Mouse (Mus musculus) hindbrain, embryonic 10.5 days (tissue): ENCODE results near the gene Ankrd65. TPM values are rescaled to one million over a fixed set of nuclear protein-coding genes. Genes with fewer than 3 reads are reported as not detected.

Experiments used
- DNase-seq: peaks from one replicate; pipeline ENCODE4 v3.0.0-alpha.2; 2017; ENCODE audit warnings: low spot score
- H3K27ac ChIP-seq: fragments of 300-500 bp; sonication (generic); 2 replicates; pipeline ENCODE4 v1.5.1; 2016; ENCODE audit warnings: mild to moderate bottlenecking, moderate library complexity
- H3K27me3 ChIP-seq: fragments of 300-500 bp; sonication (generic); 2 replicates; pipeline ENCODE4 v1.6.1; 2016; ENCODE audit warnings: mild to moderate bottlenecking; ENCODE audit not compliant: poor library complexity, insufficient read depth, severe bottlenecking
- H3K36me3 ChIP-seq: fragments of 300-500 bp; sonication (generic); 2 replicates; pipeline ENCODE4 v1.6.1; 2016; ENCODE audit warnings: mild to moderate bottlenecking, moderate library complexity
- H3K4me1 ChIP-seq: fragments of 300-500 bp; sonication (generic); replicated peaks from 2 replicates; pipeline ENCODE4 v1.6.1; 2016; ENCODE audit warnings: mild to moderate bottlenecking
- H3K4me3 ChIP-seq: fragments of 300-500 bp; sonication (generic); 2 replicates; pipeline ENCODE4 v1.5.1; 2016; ENCODE audit warnings: mild to moderate bottlenecking, moderate library complexity
- H3K9me3 ChIP-seq: fragments of 300-500 bp; sonication (generic); 2 replicates; pipeline ENCODE4 v1.6.1; 2016; ENCODE audit warnings: mild to moderate bottlenecking, moderate library complexity
- WGBS: fragments of 180-500 bp; shearing (Covaris S2); methylation state at CpG from one replicate; pipeline ENCODE4 v1.1.7; 2016; 5-methylcytosine and 5-hydroxymethylcytosine counted together
- polyA plus RNA-seq: library from polyadenylated mRNA; unstranded; fragments of >200 nt; fragmentation: Nextera tagmentation; extraction: Ambion mirVana; gene quantifications from 2 replicates; pipeline ENCODE4 v1.2.1, GENCODE M21; 2016

Ankrd65 gene
- polyA plus RNA-seq, 1 experiment from 2014 or later, result 0.18 TPM

DNA sequence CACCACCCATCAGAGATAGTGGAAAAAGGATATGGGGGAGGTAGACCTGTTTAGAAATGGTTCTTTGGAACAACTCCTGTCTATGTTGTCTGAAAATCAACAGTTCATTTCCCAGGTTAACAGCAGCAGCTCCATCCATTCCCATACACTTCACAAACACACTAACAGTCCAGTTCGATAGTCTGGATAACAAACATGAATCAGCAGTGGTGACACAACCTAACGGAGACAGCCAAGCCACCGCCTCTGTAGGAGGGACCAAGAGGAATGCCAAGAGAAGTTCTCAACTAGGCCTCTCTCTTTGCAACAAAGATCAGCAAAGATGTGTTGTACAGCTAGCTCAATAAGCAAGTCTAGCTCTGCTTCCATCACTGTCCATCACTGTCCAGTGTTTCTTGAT, 27.9 kb upstream of the Ankrd65 start:
- WGBS, result 94% methylated on average over 3 of the region's 3 CpGs

GRCm38 (mm10) chr4:155769496-155769879, 20.8 kb upstream of the Ankrd65 start:
- 56% methylated on average over 5 of the region's 5 CpGs for whole genome bisulfite sequencing
- no peak for DNase-seq
- H3K27ac ChIP-seq, result peak overlapping the region; percentile 89

More for the DNA sequence above, 27.9 kb upstream of the Ankrd65 start:
- H3K9me3 ChIP-seq, result no peaks in the 10 kb centered on the region
- no peak overlapping the region for H3K4me3 ChIP-seq
- no peak overlapping the region for H3K27ac ChIP-seq
- peaks cover 11% of the 10 kb centered on the region for H3K36me3 ChIP-seq
- no peaks in the 10 kb centered on the region for H3K27me3 ChIP-seq
- peaks cover 40% of the 10 kb centered on the region for H3K4me1 ChIP-seq
- DNase-seq, result no peak

DNA sequence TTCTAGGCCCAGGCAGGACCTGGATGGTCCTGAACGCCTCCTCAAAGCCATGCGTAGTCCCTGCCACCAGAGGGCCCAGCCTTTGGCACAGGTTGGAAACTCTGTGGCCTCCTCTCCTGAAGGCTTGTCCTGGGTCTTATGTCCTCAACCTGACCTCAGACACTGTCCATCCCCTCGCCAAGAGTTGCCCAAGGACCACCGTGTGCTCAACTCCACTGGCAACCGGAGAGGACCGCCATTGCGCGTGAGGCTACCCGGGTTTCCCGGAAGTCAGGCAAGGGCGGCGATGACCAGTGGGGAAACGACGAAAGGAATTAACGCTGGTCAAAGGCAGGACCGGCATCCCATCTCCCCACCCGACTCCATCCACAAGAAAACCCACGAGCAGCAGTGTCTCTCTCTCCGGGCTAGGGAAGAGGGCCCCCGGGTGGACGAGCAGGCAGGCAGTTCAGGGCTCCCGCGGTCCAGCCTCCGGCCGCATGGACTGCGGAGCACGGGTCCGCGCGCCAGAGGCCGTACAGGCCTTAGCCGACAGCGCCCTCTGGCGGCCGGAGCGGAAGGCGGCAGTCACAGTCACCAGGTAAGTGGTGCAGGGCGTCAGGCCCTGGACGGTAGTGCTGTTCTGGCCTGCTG, 20.2 kb upstream of the Ankrd65 start:
- H3K9me3 ChIP-seq, result no peaks in the 10 kb centered on the region
- peak; percentile 91 for DNase-seq
- peaks cover 47% of the 10 kb centered on the region for H3K27me3 ChIP-seq
- H3K36me3 ChIP-seq, result no peaks in the 10 kb centered on the region
- peaks cover 45% of the 10 kb centered on the region for H3K4me1 ChIP-seq
- H3K27ac ChIP-seq, result peak overlapping the region; percentile 89
- WGBS, result under 1% methylated on average over 39 of the region's 39 CpGs
- H3K4me3 ChIP-seq, result peak overlapping the region; percentile 57

More at GRCm38 (mm10) chr4:155769496-155769879, 20.8 kb upstream of the Ankrd65 start:
- H3K27me3 ChIP-seq, result peaks cover 42% of the 10 kb centered on the region
- peak overlapping the region; percentile 57 for H3K4me3 ChIP-seq
- H3K9me3 ChIP-seq, result no peaks in the 10 kb centered on the region
- H3K4me1 ChIP-seq, result peaks cover 40% of the 10 kb centered on the region
- no peaks in the 10 kb centered on the region for H3K36me3 ChIP-seq

- H3K4me1 ChIP-seq, result peaks cover 52% of the 10 kb centered on the region
- H3K4me3 ChIP-seq, result peak overlapping the region; percentile 57
- H3K27ac ChIP-seq, result peak overlapping the region; percentile 89
- no peak for DNase-seq
- peaks cover 54% of the 10 kb centered on the region for H3K27me3 ChIP-seq
- no peaks in the 10 kb centered on the region for H3K9me3 ChIP-seq
- 41% methylated on average over 24 of the region's 24 CpGs for WGBS
- H3K36me3 ChIP-seq, result no peaks in the 10 kb centered on the region
Measured at GRCm38 (mm10) chr4:155770626-155771025, 19.6 kb upstream of the Ankrd65 start.

- Histone ChIP-seq H3K4me1 (peaks cover 63% of the 10 kb centered on the region), H3K27ac (no peak overlapping the region), H3K27me3 (peaks cover 57% of the 10 kb centered on the region), H3K36me3 (no peaks in the 10 kb centered on the region), H3K9me3 (no peaks in the 10 kb centered on the region), H3K4me3 (no peak overlapping the region)
- 89% methylated on average over 2 of the region's 2 CpGs for WGBS
- DNase-seq, result no peak
Measured at GRCm38 (mm10) chr4:155771706-155772105, 18.5 kb upstream of the Ankrd65 start.

DNA sequence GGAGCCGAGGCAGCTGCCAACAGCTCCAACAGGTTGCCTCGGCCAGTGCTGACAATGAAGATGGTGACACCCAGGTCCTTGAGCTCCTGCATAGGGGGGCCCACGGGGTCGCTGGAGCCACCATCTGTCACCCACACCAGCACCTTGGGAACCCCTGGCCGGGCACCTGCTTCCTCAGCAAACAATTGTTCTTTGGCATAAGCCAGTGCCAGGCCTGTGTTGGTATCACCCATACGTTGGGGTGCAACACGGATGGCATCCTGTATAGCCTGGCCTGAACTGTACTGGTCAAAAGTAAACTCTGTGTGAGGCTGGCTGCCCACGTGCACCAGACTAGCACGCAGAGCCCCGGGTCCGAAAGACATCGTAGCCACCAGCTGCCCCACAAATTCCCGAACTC, 17.5 kb upstream of the Ankrd65 start:
- Histone ChIP-seq H3K27me3 (peaks cover 57% of the 10 kb centered on the region), H3K4me1 (peaks cover 73% of the 10 kb centered on the region), H3K36me3 (no peaks in the 10 kb centered on the region), H3K27ac (no peak overlapping the region), H3K9me3 (no peaks in the 10 kb centered on the region), H3K4me3 (no peak overlapping the region)
- no peak for DNase-seq
- WGBS, result 90% methylated on average over 13 of the region's 13 CpGs

DNA sequence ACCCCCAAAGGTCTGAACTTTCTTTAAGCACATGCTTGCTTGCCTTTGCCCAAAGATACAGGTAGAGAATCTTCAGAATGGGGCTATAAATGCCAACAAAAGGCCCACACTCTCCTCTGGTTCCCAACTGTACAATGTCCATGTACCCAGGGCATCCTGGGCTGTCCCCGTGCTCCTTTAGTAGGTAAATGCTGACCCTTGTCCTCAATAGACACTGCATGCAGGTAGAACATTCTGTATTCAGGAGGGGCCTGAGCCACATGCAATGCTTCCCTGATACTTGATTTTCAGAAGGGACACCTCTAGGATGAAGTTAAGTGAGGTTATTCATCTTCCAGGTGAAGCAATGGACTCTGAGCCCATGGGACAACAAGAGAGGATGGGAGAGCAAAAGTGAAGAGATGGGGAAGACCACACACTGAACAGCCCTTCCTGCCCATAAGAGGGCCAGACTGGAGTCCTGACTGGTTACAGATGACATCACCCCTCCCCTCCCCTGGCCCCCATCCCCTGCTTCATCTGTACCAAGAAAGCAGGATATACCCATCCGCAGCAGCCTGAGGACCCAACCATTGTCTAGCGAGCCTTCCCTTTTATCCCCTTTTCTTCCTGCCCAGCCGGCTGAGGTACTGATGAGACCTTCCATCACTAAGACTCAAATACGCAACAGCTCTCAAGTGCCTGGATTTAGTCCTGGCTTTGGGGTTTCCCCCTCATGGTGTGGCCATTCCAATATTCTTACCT, 16.7 kb upstream of the Ankrd65 start:
- 40% methylated on average over 5 of the region's 5 CpGs for WGBS
- peaks cover 57% of the 10 kb centered on the region for H3K27me3 ChIP-seq
- DNase-seq, result no peak

DNA sequence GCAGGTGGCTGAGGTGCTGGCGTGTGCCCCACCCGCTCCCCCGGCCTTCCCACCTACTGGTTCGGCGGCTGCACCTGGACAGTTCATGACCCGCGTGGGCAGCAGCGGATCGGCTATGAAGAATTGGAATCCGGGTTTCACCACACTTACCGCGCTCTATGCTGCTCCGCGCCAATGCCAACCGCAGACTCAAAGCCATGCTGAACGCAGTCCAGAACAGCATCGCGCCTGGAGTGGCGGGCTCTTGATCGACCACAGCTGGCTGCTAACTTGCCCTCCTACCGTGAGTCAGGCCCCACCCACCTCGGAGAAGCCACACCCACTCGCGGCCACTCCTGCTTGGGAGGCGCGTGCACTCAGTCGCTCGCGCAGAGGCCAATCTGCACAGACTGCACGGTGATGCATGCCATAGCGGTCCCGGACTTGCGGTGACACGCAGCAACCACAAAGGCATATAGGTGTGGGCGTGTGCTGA, 15.9 kb upstream of the Ankrd65 start, which contains the start of gene Vwa1:
Gene Vwa1, minus strand, starts transcription at position 419 of the 475 bp plus-strand sequence.
- WGBS, result 2% methylated on average over 35 of the region's 35 CpGs
- Histone ChIP-seq H3K27ac (peak within 1 kb of the TSS; percentile 76), H3K4me1 (peaks cover 72% of the 10 kb centered on the region), H3K36me3 (no peaks in the 10 kb centered on the region), H3K4me3 (peak within 1 kb of the TSS; percentile 49), H3K9me3 (no peaks in the 10 kb centered on the region), H3K27me3 (peaks cover 61% of the 10 kb centered on the region)
- peak; percentile 86 for DNase-seq

More for the DNA sequence above, 16.7 kb upstream of the Ankrd65 start:
- Histone ChIP-seq H3K36me3 (no peaks in the 10 kb centered on the region), H3K9me3 (no peaks in the 10 kb centered on the region), H3K27ac (peak overlapping the region; percentile 76; the same call in 1 of the 2 replicates), H3K4me1 (peaks cover 74% of the 10 kb centered on the region), H3K4me3 (peak overlapping the region; percentile 49)

GRCm38 (mm10) chr4:155774971-155775740, 15.1 kb upstream of the Ankrd65 start:
- Histone ChIP-seq H3K36me3 (no peaks in the 10 kb centered on the region), H3K27ac (peak overlapping the region; percentile 76), H3K9me3 (no peaks in the 10 kb centered on the region), H3K4me3 (peak overlapping the region; percentile 49), H3K4me1 (peaks cover 74% of the 10 kb centered on the region), H3K27me3 (peaks cover 66% of the 10 kb centered on the region)
- no peak for DNase-seq
- 70% methylated on average over 9 of the region's 9 CpGs for WGBS

- Histone ChIP-seq H3K36me3 (no peaks in the 10 kb centered on the region), H3K27me3 (peaks cover 60% of the 10 kb centered on the region), H3K4me1 (peaks cover 74% of the 10 kb centered on the region), H3K4me3 (no peak overlapping the region), H3K27ac (peak overlapping the region; percentile 36; the same call in 1 of the 2 replicates), H3K9me3 (no peaks in the 10 kb centered on the region)
- DNase-seq, result no peak
- 78% methylated on average over 3 of the region's 3 CpGs for WGBS
Measured at GRCm38 (mm10) chr4:155775855-155776254, 14.4 kb upstream of the Ankrd65 start.

DNA sequence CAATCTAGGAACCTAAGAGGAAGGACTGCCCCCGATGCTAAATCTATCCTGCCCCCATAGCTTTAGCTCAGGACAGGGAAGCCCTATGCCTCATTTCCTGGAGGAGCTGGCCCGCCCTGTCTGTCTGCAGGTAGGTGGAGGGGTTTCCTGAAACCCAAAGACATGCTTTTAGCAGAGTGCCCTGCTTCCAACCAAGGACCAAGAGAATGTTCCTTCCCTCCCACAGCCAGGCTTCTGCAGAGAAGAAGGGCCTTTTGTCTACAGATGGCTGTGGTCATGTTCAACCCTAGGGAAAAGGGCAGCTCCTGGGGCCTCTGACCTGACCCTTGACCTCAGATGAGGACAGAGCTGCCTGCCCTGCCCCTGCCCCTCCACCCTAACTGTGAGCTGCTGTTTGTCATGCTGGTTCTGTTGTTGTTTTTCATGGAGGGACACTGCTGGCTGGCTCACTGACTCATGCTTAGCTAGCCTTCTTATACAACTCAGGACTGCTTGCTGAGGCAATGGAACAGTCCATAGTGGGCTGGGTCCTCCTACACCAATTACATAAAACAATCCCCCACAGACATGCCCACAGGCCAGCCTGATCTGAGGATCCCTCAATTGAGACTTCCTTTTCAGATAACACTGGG, 13.4 kb upstream of the Ankrd65 start:
- peak; percentile 81 for DNase-seq
- Histone ChIP-seq H3K27ac (peak overlapping the region; percentile 78), H3K9me3 (no peaks in the 10 kb centered on the region), H3K4me1 (peaks cover 76% of the 10 kb centered on the region), H3K36me3 (no peaks in the 10 kb centered on the region), H3K4me3 (peak overlapping the region; percentile 20; the same call in 1 of the 2 replicates), H3K27me3 (peaks cover 51% of the 10 kb centered on the region)
- WGBS, result 10% methylated on average over 2 of the region's 2 CpGs

GRCm38 (mm10) chr4:155777816-155778215, 12.4 kb upstream of the Ankrd65 start:
- WGBS, result 78% methylated on average over 2 of the region's 2 CpGs
- Histone ChIP-seq H3K4me3 (no peak overlapping the region), H3K9me3 (no peaks in the 10 kb centered on the region), H3K27me3 (peaks cover 41% of the 10 kb centered on the region), H3K4me1 (peaks cover 72% of the 10 kb centered on the region), H3K27ac (peak overlapping the region; percentile 50; the same call in 1 of the 2 replicates), H3K36me3 (no peaks in the 10 kb centered on the region)
- DNase-seq, result no peak
